Comparison of ENCODE assay signal across 27 mouse cellular contexts in genomic region chr7:64440519-64440918, GRCm38 (mm10). TPM values are rescaled to one million over a fixed set of nuclear protein-coding genes. Genes with fewer than 3 reads are reported as not detected.
DNase-seq lines count a peak whose midpoint lies in the region; ATAC-seq and TF ChIP-seq lines count a peak whose summit lies in the region.
"Had no signal": no experiment of that assay in that cellular context is flagged by ENCODE, and none has a peak within 500 bp of the region (broad histone marks: within the 10 kb centered on the region; RNA-seq: fewer than 3 reads in every experiment).

No protein-coding gene starts in this region.

- no peaks in the 10 kb centered on the region for H3K27me3 ChIP-seq in forebrain, postnatal 0 days (ENCODE audit: insufficient read depth, low read length)
- H3K27me3 ChIP-seq in forebrain, embryonic 16.5 days (replicated peaks; ENCODE audit: control insufficient read depth, insufficient read depth, low read length) = no peaks in the 10 kb centered on the region
- H3K27me3 ChIP-seq in hindbrain, embryonic 11.5 days (ENCODE audit: control insufficient read depth, insufficient read depth, low read length) = no peaks in the 10 kb centered on the region
- H3K27me3 ChIP-seq in hindbrain, postnatal 0 days (ENCODE audit: insufficient read depth, low read length) = no peaks in the 10 kb centered on the region
- no peaks in the 10 kb centered on the region for H3K27me3 ChIP-seq in midbrain, embryonic 13.5 days
- H3K27me3 ChIP-seq in midbrain, embryonic 15.5 days (replicated peaks) = no peaks in the 10 kb centered on the region
- H3K27me3 ChIP-seq: CH12.LX; embryonic facial prominence, embryonic 13.5 days; embryonic facial prominence, embryonic 15.5 days; forebrain, embryonic 12.5 days; Patski had no signal

- TF ChIP-seq CTCF in forebrain, postnatal 0 days (IDR thresholded peaks at IDR 0.05; ENCODE audit: low read depth) = no peak
- TF ChIP-seq CTCF in hindbrain, postnatal 0 days (IDR thresholded peaks at IDR 0.05; ENCODE audit: low read depth) = no peak

- no peaks in the 10 kb centered on the region for H3K9me3 ChIP-seq in forebrain, postnatal 0 days (ENCODE audit: low read length)
- no peaks in the 10 kb centered on the region for H3K9me3 ChIP-seq in forebrain, embryonic 16.5 days (ENCODE audit: control insufficient read depth, low read length)
- no peaks in the 10 kb centered on the region for H3K9me3 ChIP-seq in hindbrain, embryonic 11.5 days (ENCODE audit: control insufficient read depth, low read length)
- H3K9me3 ChIP-seq in hindbrain, postnatal 0 days (ENCODE audit: low read length) = no peaks in the 10 kb centered on the region
- H3K9me3 ChIP-seq in midbrain, embryonic 13.5 days = no peaks in the 10 kb centered on the region
- no peaks in the 10 kb centered on the region for H3K9me3 ChIP-seq in midbrain, embryonic 15.5 days
- H3K9me3 ChIP-seq: embryonic facial prominence, embryonic 13.5 days; embryonic facial prominence, embryonic 15.5 days; forebrain, embryonic 10.5 days; forebrain, embryonic 12.5 days; G1E had no signal

- H3K4me2 ChIP-seq in forebrain, postnatal 0 days (ENCODE audit: low read depth) = no peak overlapping the region
- no peak overlapping the region for H3K4me2 ChIP-seq in forebrain, embryonic 16.5 days (ENCODE audit: low read length)
- H3K4me2 ChIP-seq in hindbrain, embryonic 11.5 days (replicated peaks; ENCODE audit: low read depth, low read length) = no peak overlapping the region
- no peak overlapping the region for H3K4me2 ChIP-seq in hindbrain, postnatal 0 days (ENCODE audit: low read depth, low read length)
- H3K4me2 ChIP-seq in midbrain, embryonic 13.5 days (replicated peaks) = no peak overlapping the region
- H3K4me2 ChIP-seq in midbrain, embryonic 15.5 days = no peak overlapping the region
- H3K4me2 ChIP-seq: embryonic facial prominence, embryonic 13.5 days; embryonic facial prominence, embryonic 15.5 days; forebrain, embryonic 12.5 days had no signal

- 57% methylated on average over 8 of the region's 8 CpGs for WGBS in forebrain, postnatal 0 days
- WGBS in forebrain, embryonic 16.5 days = 60% methylated on average over 8 of the region's 8 CpGs
- WGBS in hindbrain, embryonic 11.5 days = 82% methylated on average over 8 of the region's 8 CpGs
- 59% methylated on average over 8 of the region's 8 CpGs for WGBS in hindbrain, postnatal 0 days
- WGBS in midbrain, embryonic 13.5 days = 81% methylated on average over 8 of the region's 8 CpGs
- 76% methylated on average over 8 of the region's 8 CpGs for WGBS in midbrain, embryonic 15.5 days

- H3K4me3 ChIP-seq in forebrain, postnatal 0 days (ENCODE audit: low read depth, low read length) = no peak overlapping the region
- no peak overlapping the region for H3K4me3 ChIP-seq in forebrain, embryonic 16.5 days (replicated peaks; ENCODE audit: low read length)
- H3K4me3 ChIP-seq in hindbrain, embryonic 11.5 days (ENCODE audit: low read depth, low read length) = no peak overlapping the region
- H3K4me3 ChIP-seq in hindbrain, postnatal 0 days (ENCODE audit: low read length) = no peak overlapping the region
- H3K4me3 ChIP-seq in midbrain, embryonic 13.5 days (replicated peaks) = no peak overlapping the region
- no peak overlapping the region for H3K4me3 ChIP-seq in midbrain, embryonic 15.5 days
- H3K4me3 ChIP-seq: embryonic facial prominence, embryonic 13.5 days; embryonic facial prominence, embryonic 15.5 days; erythroblast, embryonic 14.5 days; forebrain, embryonic 10.5 days; forebrain, embryonic 12.5 days had no signal

- no peaks in the 10 kb centered on the region for H3K36me3 ChIP-seq in forebrain, postnatal 0 days (ENCODE audit: insufficient read depth)
- no peaks in the 10 kb centered on the region for H3K36me3 ChIP-seq in forebrain, embryonic 16.5 days (ENCODE audit: control insufficient read depth, insufficient read depth)
- H3K36me3 ChIP-seq in hindbrain, embryonic 11.5 days (ENCODE audit: control insufficient read depth, insufficient read depth, low read length) = no peaks in the 10 kb centered on the region
- H3K36me3 ChIP-seq in hindbrain, postnatal 0 days (ENCODE audit: insufficient read depth, low read length) = no peaks in the 10 kb centered on the region
- H3K36me3 ChIP-seq in midbrain, embryonic 13.5 days = no peaks in the 10 kb centered on the region
- no peaks in the 10 kb centered on the region for H3K36me3 ChIP-seq in midbrain, embryonic 15.5 days (replicated peaks)
- H3K36me3 ChIP-seq: embryonic facial prominence, embryonic 13.5 days; embryonic facial prominence, embryonic 15.5 days; forebrain, embryonic 10.5 days; forebrain, embryonic 12.5 days; G1E had no signal

- no peak for DNase-seq in forebrain, postnatal 0 days
- DNase-seq in hindbrain, embryonic 11.5 days (ENCODE audit: low spot score) = no peak
- DNase-seq in hindbrain, postnatal 0 days (ENCODE audit: low spot score) = no peak
- DNase-seq: adrenal gland, adult 8-10 months; adrenal gland, postnatal 14 days; adrenal gland, postnatal 36 days; B cell, adult 2 months; cerebellum, adult 11 months; cerebellum, adult 18-20 months; cerebellum, adult 8-10 months; cerebellum, adult 9-11 months; cerebellum, postnatal 14 days; cerebellum, postnatal 36 days had no signal

- peak; percentile 69 for ATAC-seq in forebrain, postnatal 0 days
- ATAC-seq in forebrain, embryonic 16.5 days = no peak
- peak; percentile 61; the same call in 1 of the 2 replicates for ATAC-seq in hindbrain, embryonic 11.5 days (ENCODE audit: low FRiP score)
- ATAC-seq in hindbrain, postnatal 0 days = no peak
- no peak for ATAC-seq in midbrain, embryonic 13.5 days
- ATAC-seq in midbrain, embryonic 15.5 days (replicated peaks) = no peak
- ATAC-seq: activated CD4-positive, CD25-positive, alpha-beta regulatory T cell, adult 4 months; CD4-positive, CD25-positive, alpha-beta regulatory T cell, adult 4 months; forebrain, embryonic 14.5 days; Patski had no signal

- no peak overlapping the region for H3K27ac ChIP-seq in forebrain, postnatal 0 days (ENCODE audit: low read depth, low read length)
- H3K27ac ChIP-seq in forebrain, embryonic 16.5 days (ENCODE audit: low read length) = no peak overlapping the region
- no peak overlapping the region for H3K27ac ChIP-seq in hindbrain, embryonic 11.5 days (ENCODE audit: low read depth, low read length)
- H3K27ac ChIP-seq in hindbrain, postnatal 0 days = no peak overlapping the region
- 0 out of 2 replicates have a peak overlapping the region, but pooled peaks have one; percentile 41 for H3K27ac ChIP-seq in midbrain, embryonic 13.5 days
- H3K27ac ChIP-seq in midbrain, embryonic 15.5 days = no peak overlapping the region
- H3K27ac ChIP-seq: embryonic facial prominence, embryonic 13.5 days; embryonic facial prominence, embryonic 15.5 days; forebrain, embryonic 10.5 days; forebrain, embryonic 12.5 days had no signal

- H3K9ac ChIP-seq in forebrain, postnatal 0 days = no peak overlapping the region
- no peak overlapping the region for H3K9ac ChIP-seq in forebrain, embryonic 16.5 days (replicated peaks; ENCODE audit: low read depth, low read length)
- H3K9ac ChIP-seq in hindbrain, embryonic 11.5 days (ENCODE audit: low read depth, low read length) = no peak overlapping the region
- no peak overlapping the region for H3K9ac ChIP-seq in hindbrain, postnatal 0 days (replicated peaks; ENCODE audit: low read length)
- H3K9ac ChIP-seq in midbrain, embryonic 13.5 days (replicated peaks) = no peak overlapping the region
- H3K9ac ChIP-seq in midbrain, embryonic 15.5 days = no peak overlapping the region
- H3K9ac ChIP-seq: embryonic facial prominence, embryonic 13.5 days; embryonic facial prominence, embryonic 15.5 days; forebrain, embryonic 12.5 days had no signal

- no peaks in the 10 kb centered on the region for H3K4me1 ChIP-seq in forebrain, postnatal 0 days (ENCODE audit: insufficient read depth)
- H3K4me1 ChIP-seq in forebrain, embryonic 16.5 days (replicated peaks; ENCODE audit: control insufficient read depth, insufficient read depth, low read length) = no peaks in the 10 kb centered on the region
- no peaks in the 10 kb centered on the region for H3K4me1 ChIP-seq in hindbrain, embryonic 11.5 days (replicated peaks; ENCODE audit: control insufficient read depth, insufficient read depth, low read length)
- no peaks in the 10 kb centered on the region for H3K4me1 ChIP-seq in hindbrain, postnatal 0 days (ENCODE audit: insufficient read depth, low read length)
- H3K4me1 ChIP-seq in midbrain, embryonic 13.5 days (replicated peaks) = peaks cover 11% of the 10 kb centered on the region; the same call in 1 of the 2 replicates
- no peaks in the 10 kb centered on the region for H3K4me1 ChIP-seq in midbrain, embryonic 15.5 days
- H3K4me1 ChIP-seq: embryonic facial prominence, embryonic 15.5 days had no signal

RNA-seq across cellular contexts. Expression of gene Mcee, which starts 48.1 kb away (rescaled TPM):
- 12.4 and 13.7 TPM in 2 replicates for total RNA-seq in forebrain, postnatal 0 days (2014; rRNA removed)
- polyA plus RNA-seq in forebrain, postnatal 0 days (2015; fragmentation: Nextera tagmentation; extraction: Ambion mirVana) = 38.4 and 41.6 TPM in 2 replicates
- polyA plus RNA-seq in forebrain, embryonic 16.5 days (2015; fragmentation: Nextera tagmentation; extraction: Ambion mirVana) = 30.5 and 31.6 TPM in 2 replicates
- polyA plus RNA-seq in hindbrain, embryonic 11.5 days (2014; fragmentation: Nextera tagmentation; extraction: Ambion mirVana) = 37.4 and 37.5 TPM in 2 replicates
- total RNA-seq in hindbrain, postnatal 0 days (2014; rRNA removed) = 12.9 and 27.0 TPM in 2 replicates
- polyA plus RNA-seq in hindbrain, postnatal 0 days (2015; fragmentation: Nextera tagmentation; extraction: Ambion mirVana) = 62.5 and 69.8 TPM in 2 replicates
- polyA plus RNA-seq in midbrain, embryonic 13.5 days (2015; fragmentation: Nextera tagmentation; extraction: Ambion mirVana) = 34.3 and 36.1 TPM in 2 replicates
- 32.8 and 33.4 TPM in 2 replicates for polyA plus RNA-seq in midbrain, embryonic 15.5 days (2015; fragmentation: Nextera tagmentation; extraction: Ambion mirVana)

RNA-seq across cellular contexts. Expression of gene Mphosph10, which starts 48.5 kb away (rescaled TPM):
- total RNA-seq in forebrain, postnatal 0 days (2014; rRNA removed) = 17.3 and 18.9 TPM in 2 replicates
- 20.0 and 21.5 TPM in 2 replicates for polyA plus RNA-seq in forebrain, postnatal 0 days (2015; fragmentation: Nextera tagmentation; extraction: Ambion mirVana)
- 27.7 and 28.7 TPM in 2 replicates for polyA plus RNA-seq in forebrain, embryonic 16.5 days (2015; fragmentation: Nextera tagmentation; extraction: Ambion mirVana)
- 52.2 and 54.4 TPM in 2 replicates for polyA plus RNA-seq in hindbrain, embryonic 11.5 days (2014; fragmentation: Nextera tagmentation; extraction: Ambion mirVana)
- 6.0 and 6.4 TPM in 2 replicates for total RNA-seq in hindbrain, postnatal 0 days (2014; rRNA removed)
- polyA plus RNA-seq in hindbrain, postnatal 0 days (2015; fragmentation: Nextera tagmentation; extraction: Ambion mirVana) = 20.5 and 22.5 TPM in 2 replicates
- polyA plus RNA-seq in midbrain, embryonic 13.5 days (2015; fragmentation: Nextera tagmentation; extraction: Ambion mirVana) = 31.1 and 34.3 TPM in 2 replicates
- polyA plus RNA-seq in midbrain, embryonic 15.5 days (2015; fragmentation: Nextera tagmentation; extraction: Ambion mirVana) = 23.2 and 23.7 TPM in 2 replicates

Comparison
In these comparisons a context has a peak if more than half of its experiments do, and no peak if none do; other contexts are left out.
1. ATAC-seq: peak in forebrain, postnatal 0 days (single experiment) and hindbrain, embryonic 11.5 days (single experiment); none in forebrain, embryonic 16.5 days (single experiment), hindbrain, postnatal 0 days (single experiment), midbrain, embryonic 13.5 days (single experiment) and midbrain, embryonic 15.5 days (single experiment).